Mouse (Mus musculus): ENCODE data around the gene Pax6. TPM values are rescaled to one million over a fixed set of nuclear protein-coding genes. Genes with fewer than 3 reads are reported as not detected.

The Pax6 gene
- total and polyA plus RNA-seq, 3 experiments = 37.9 to 117 (median 71.0) TPM

DNA sequence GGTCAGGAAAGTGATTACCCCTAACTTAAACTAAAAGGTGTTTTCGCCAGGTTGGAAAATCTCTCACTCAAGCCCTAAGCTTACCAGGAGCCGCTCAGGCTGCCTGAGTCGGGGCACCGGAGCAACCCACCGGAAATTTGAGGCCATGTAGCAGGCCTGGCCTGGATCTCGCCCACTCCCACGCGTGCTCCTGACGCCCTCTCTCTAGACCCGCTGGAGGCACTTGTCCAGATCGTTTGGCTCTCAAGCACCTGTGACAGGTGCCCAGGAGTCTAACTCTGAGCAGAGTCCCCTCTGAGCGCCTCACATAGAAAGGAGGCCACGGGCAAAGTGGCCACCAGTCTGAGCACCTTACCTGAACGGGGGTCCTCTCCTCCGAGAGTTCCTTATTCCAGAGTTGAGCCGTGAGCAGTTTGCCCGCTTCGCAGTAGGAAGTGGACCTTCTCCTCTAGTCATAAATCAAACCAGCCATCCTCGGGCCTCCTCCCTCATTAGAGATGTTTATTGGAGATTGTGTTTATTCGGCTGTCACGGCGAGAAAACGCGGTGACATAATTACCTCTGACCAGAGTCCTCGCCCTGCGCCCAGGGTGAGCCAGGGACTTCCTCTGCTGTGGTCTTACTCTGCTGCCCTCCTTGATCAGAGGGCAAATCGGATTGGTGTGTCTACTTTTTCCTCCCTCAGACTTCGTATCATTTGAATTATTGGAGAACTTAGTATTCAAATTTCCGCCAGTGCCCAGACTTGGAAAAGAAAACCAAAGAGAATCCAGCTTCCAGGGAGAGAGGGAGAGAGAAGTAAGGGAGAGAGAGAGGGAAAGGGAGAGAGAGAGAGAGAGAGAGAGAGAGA, 1.4 kb downstream of the Pax6 start:
- no peak for ATAC-seq (ENCODE audit: extremely low read depth, insufficient number of reproducible peaks, low FRiP score, poor library complexity, severe bottlenecking)
- no peaks in the 10 kb centered on the region for H3K36me3 ChIP-seq (replicated peaks)
- H3K4me1 ChIP-seq (ENCODE audit: insufficient read depth, low read depth, low read length) = peaks cover 54% of the 10 kb centered on the region
- no peak overlapping the region for H3K4me3 ChIP-seq (ENCODE audit: low read depth, low read length)
- peaks cover 79% of the 10 kb centered on the region for H3K27me3 ChIP-seq (ENCODE audit: insufficient read depth, low read length)
- TF ChIP-seq CTCF (IDR thresholded peaks at IDR 0.05; ENCODE audit: low read depth, low read length) = no peak
- TF ChIP-seq TAL1 (conservative IDR thresholded peaks at IDR 0.05; ENCODE audit: low read depth, low read length) = no peak
- no peak for TF ChIP-seq GATA2 (IDR thresholded peaks at IDR 0.05; ENCODE audit: borderline replicate concordance, low read depth, low read length)
- no peak for TF ChIP-seq POLR2AphosphoS5 (IDR thresholded peaks at IDR 0.05; ENCODE audit: insufficient replicate concordance, low read depth, low read length)
- DNase-seq (ENCODE audit: low spot score) = no peak
- H3K9me3 ChIP-seq (replicated peaks) = no peaks in the 10 kb centered on the region

DNA sequence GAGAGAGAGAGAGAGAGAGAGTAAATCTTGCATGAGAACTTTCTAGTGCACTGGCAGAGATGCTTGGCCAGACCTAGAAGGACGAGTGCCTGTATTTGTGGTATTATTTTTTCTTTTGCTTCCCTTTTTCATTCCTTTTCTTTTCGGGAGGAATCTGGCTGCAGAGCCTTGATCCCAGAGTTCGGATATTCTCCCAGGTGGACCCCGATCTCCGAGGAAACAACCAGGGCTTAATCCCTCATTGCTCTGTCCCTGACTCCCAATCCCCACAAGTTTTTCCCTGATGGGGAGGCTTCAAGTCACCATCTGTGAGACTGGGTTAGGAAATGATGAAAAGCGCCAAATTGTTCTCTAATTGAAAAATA, 2.0 kb downstream of the Pax6 start:
- Histone ChIP-seq H3K36me3 (replicated peaks) (no peaks in the 10 kb centered on the region), H3K4me3 (ENCODE audit: low read depth, low read length) (no peak overlapping the region), H3K27me3 (ENCODE audit: insufficient read depth, low read length) (peaks cover 79% of the 10 kb centered on the region), H3K4me1 (ENCODE audit: insufficient read depth, low read depth, low read length) (peaks cover 54% of the 10 kb centered on the region), H3K9me3 (replicated peaks) (no peaks in the 10 kb centered on the region)
- TF ChIP-seq GATA2 (IDR thresholded peaks at IDR 0.05; ENCODE audit: borderline replicate concordance, low read depth, low read length) (no peak), GATA1 (IDR thresholded peaks at IDR 0.05; ENCODE audit: borderline replicate concordance, low read length) (no peak), TAL1 (conservative IDR thresholded peaks at IDR 0.05; ENCODE audit: low read depth, low read length) (no peak), CTCF (IDR thresholded peaks at IDR 0.05; ENCODE audit: low read depth, low read length) (no peak), POLR2AphosphoS5 (IDR thresholded peaks at IDR 0.05; ENCODE audit: insufficient replicate concordance, low read depth, low read length) (no peak)
- DNase-seq (ENCODE audit: low spot score) (no peak), ATAC-seq (ENCODE audit: extremely low read depth, insufficient number of reproducible peaks, low FRiP score, poor library complexity, severe bottlenecking) (no peak)

DNA sequence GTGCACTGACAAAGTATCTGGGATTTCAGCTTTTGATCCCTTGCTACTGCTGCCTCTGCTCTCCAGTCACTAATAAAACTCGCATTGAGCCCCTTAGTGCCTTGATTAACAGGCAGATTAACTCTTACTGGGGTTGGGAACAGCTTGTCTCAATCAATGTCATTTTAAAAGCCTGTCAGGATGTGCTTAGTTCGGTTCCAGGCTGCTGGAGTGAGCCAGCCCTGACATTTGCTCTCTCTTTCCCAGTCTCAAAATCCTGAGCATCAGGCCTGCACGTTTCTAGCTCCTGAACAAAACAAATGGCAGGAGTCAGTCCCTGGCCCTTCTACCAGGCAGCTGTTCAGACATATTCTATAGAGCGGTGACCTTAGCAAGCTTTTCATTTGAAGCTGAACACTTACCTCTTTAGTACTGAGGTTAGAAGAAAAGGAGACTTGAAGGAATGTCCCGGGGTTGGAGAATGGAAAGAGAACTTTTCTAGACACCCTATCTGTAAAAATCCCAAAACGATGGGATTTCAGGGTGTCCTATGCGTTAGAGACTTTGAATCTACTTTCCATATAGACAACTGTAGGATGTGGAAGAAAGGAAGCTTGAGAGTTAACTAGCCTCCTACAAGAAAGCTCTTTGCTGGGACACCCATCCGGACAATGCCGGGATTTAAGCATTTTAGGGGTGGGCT, 2.6 kb downstream of the Pax6 start:
- Histone ChIP-seq H3K9me3 (replicated peaks) (no peaks in the 10 kb centered on the region), H3K4me1 (ENCODE audit: insufficient read depth, low read depth, low read length) (peaks cover 54% of the 10 kb centered on the region), H3K36me3 (replicated peaks) (no peaks in the 10 kb centered on the region), H3K27me3 (ENCODE audit: insufficient read depth, low read length) (peaks cover 76% of the 10 kb centered on the region), H3K4me3 (ENCODE audit: low read depth, low read length) (no peak overlapping the region)
- DNase-seq (ENCODE audit: low spot score) (no peak), ATAC-seq (ENCODE audit: extremely low read depth, insufficient number of reproducible peaks, low FRiP score, poor library complexity, severe bottlenecking) (no peak)
- TF ChIP-seq GATA2 (IDR thresholded peaks at IDR 0.05; ENCODE audit: borderline replicate concordance, low read depth, low read length) = no peak
- no peak for TF ChIP-seq POLR2AphosphoS5 (IDR thresholded peaks at IDR 0.05; ENCODE audit: insufficient replicate concordance, low read depth, low read length)
- no peak for TF ChIP-seq GATA1 (IDR thresholded peaks at IDR 0.05; ENCODE audit: borderline replicate concordance, low read length)
- no peak for TF ChIP-seq TAL1 (conservative IDR thresholded peaks at IDR 0.05; ENCODE audit: low read depth, low read length)
- no peak for TF ChIP-seq CTCF (IDR thresholded peaks at IDR 0.05; ENCODE audit: low read depth, low read length)

DNA sequence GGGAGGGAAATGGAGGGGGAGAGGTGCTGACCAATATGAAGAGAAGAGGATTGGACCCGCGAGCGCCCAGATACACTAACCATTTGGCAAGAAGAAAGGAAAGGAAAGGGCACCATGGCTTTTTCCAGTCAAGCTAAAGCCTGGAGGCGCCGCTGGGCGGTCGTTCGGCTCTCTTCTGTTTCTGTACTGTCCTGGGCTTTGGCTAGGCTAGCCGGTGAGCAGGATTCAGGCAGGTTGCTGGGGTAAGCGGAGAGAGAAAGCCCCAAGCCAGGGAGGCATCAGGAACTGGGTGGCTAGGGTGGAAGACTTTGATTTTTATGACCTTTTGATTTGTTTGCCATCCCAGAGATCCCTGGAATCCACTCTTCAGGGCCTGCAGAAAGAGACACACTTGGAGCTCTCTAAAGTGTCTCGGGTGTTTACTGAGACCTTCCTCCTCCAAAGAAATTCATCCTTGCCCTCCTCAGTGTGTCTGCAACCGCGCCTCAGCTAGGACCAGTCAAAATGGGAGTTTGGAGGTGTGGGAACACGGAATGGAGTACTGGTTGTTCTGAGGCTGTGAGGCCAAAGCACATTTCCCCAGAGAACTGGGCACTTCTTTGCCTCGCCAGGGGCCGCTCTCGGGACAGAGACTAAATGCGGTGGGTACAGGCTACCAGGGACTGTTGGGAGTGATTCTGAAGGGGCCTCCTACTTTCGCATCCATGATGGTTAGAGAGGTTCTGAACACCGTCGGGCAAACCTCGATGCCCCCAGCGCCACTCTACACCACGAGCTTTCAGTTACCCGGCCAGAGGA, 3.3 kb downstream of the Pax6 start:
- Histone ChIP-seq H3K36me3 (replicated peaks) (no peaks in the 10 kb centered on the region), H3K4me1 (ENCODE audit: insufficient read depth, low read depth, low read length) (peaks cover 54% of the 10 kb centered on the region), H3K9me3 (replicated peaks) (no peaks in the 10 kb centered on the region), H3K27me3 (ENCODE audit: insufficient read depth, low read length) (peaks cover 69% of the 10 kb centered on the region), H3K4me3 (ENCODE audit: low read depth, low read length) (no peak overlapping the region)
- TF ChIP-seq TAL1 (conservative IDR thresholded peaks at IDR 0.05; ENCODE audit: low read depth, low read length) = no peak
- TF ChIP-seq CTCF (IDR thresholded peaks at IDR 0.05; ENCODE audit: low read depth, low read length) = no peak
- no peak for TF ChIP-seq GATA1 (IDR thresholded peaks at IDR 0.05; ENCODE audit: borderline replicate concordance, low read length)
- no peak for TF ChIP-seq GATA2 (IDR thresholded peaks at IDR 0.05; ENCODE audit: borderline replicate concordance, low read depth, low read length)
- TF ChIP-seq POLR2AphosphoS5 (IDR thresholded peaks at IDR 0.05; ENCODE audit: insufficient replicate concordance, low read depth, low read length) = no peak
- ATAC-seq (ENCODE audit: extremely low read depth, insufficient number of reproducible peaks, low FRiP score, poor library complexity, severe bottlenecking) (no peak), DNase-seq (ENCODE audit: low spot score) (no peak)

DNA sequence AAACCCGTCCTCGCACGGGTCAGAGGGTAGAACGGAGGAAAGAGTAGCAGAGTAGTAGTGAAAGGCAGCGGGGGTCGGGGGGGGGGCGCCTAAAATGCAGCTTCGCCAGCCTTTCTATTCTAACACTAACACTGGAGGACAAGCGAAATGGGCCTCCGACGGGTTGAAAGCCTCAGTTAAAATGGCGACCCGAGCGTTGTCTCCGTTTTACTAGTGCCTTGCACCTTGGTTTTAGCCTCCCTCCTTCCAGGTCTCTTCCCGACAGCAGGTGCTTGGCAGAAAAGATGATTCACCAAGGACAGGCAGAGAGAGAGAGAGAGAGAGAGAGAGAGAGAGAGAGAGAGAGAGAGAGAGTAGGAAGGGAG, 3.9 kb downstream of the Pax6 start:
- ATAC-seq (ENCODE audit: extremely low read depth, insufficient number of reproducible peaks, low FRiP score, poor library complexity, severe bottlenecking) (no peak), DNase-seq (ENCODE audit: low spot score) (no peak)
- Histone ChIP-seq H3K4me3 (ENCODE audit: low read depth, low read length) (no peak overlapping the region), H3K9me3 (replicated peaks) (no peaks in the 10 kb centered on the region), H3K27me3 (ENCODE audit: insufficient read depth, low read length) (peaks cover 63% of the 10 kb centered on the region), H3K36me3 (replicated peaks) (no peaks in the 10 kb centered on the region), H3K4me1 (ENCODE audit: insufficient read depth, low read depth, low read length) (peaks cover 53% of the 10 kb centered on the region)
- no peak for TF ChIP-seq CTCF (IDR thresholded peaks at IDR 0.05; ENCODE audit: low read depth, low read length)
- TF ChIP-seq TAL1 (conservative IDR thresholded peaks at IDR 0.05; ENCODE audit: low read depth, low read length) = no peak
- TF ChIP-seq POLR2AphosphoS5 (IDR thresholded peaks at IDR 0.05; ENCODE audit: insufficient replicate concordance, low read depth, low read length) = no peak
- no peak for TF ChIP-seq GATA2 (IDR thresholded peaks at IDR 0.05; ENCODE audit: borderline replicate concordance, low read depth, low read length)
- no peak for TF ChIP-seq GATA1 (IDR thresholded peaks at IDR 0.05; ENCODE audit: borderline replicate concordance, low read length)

DNA sequence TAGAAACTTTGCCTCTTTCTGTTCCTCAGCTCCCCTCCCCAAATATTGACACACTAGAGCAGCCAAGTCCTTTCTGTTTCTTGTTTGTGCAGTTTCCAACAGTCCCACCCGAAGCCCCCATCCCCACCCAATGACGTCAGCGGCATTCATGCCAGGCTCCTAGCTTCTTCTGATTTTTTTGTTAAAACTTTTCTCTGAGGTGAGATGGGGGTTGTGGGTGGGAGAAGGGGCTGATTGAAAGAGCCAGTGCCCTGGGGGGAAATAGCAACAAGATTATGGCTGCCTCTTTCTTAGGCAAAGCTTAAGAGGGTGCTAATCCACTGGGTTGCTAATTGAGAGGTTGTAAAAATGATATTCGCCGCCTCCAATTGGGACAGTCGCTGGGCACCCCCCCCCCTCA, 4.4 kb downstream of the Pax6 start:
- H3K4me1 ChIP-seq (ENCODE audit: insufficient read depth, low read depth, low read length) = peaks cover 52% of the 10 kb centered on the region
- no peak for TF ChIP-seq POLR2AphosphoS5 (IDR thresholded peaks at IDR 0.05; ENCODE audit: insufficient replicate concordance, low read depth, low read length)
- no peak for TF ChIP-seq GATA2 (IDR thresholded peaks at IDR 0.05; ENCODE audit: borderline replicate concordance, low read depth, low read length)
- TF ChIP-seq TAL1 (conservative IDR thresholded peaks at IDR 0.05; ENCODE audit: low read depth, low read length) = no peak
- TF ChIP-seq CTCF (IDR thresholded peaks at IDR 0.05; ENCODE audit: low read depth, low read length) = no peak
- no peak for TF ChIP-seq GATA1 (IDR thresholded peaks at IDR 0.05; ENCODE audit: borderline replicate concordance, low read length)
- peaks cover 59% of the 10 kb centered on the region for H3K27me3 ChIP-seq (ENCODE audit: insufficient read depth, low read length)
- no peak overlapping the region for H3K4me3 ChIP-seq (ENCODE audit: low read depth, low read length)
- DNase-seq (ENCODE audit: low spot score) (no peak), ATAC-seq (ENCODE audit: extremely low read depth, insufficient number of reproducible peaks, low FRiP score, poor library complexity, severe bottlenecking) (no peak)
- H3K9me3 ChIP-seq (replicated peaks) = no peaks in the 10 kb centered on the region
- no peaks in the 10 kb centered on the region for H3K36me3 ChIP-seq (replicated peaks)

Data from G1E (cell line).